Mouse (Mus musculus): ENCODE measurements at regions not wholly inside any gene's neighbourhood (a gene's known extent, or its start where the extent isn't known, plus 50 kb on each side); places are given as distances from the start of the nearest gene placed in this dataset.

- no peaks in the 10 kb centered on the region for H3K4me1 ChIP-seq (replicated peaks; ENCODE audit: control insufficient read depth in 2 of 2, insufficient read depth in 2 of 2, low read length in 1 of 2)
- H3K4me2 ChIP-seq (ENCODE audit: low read depth) = no peak overlapping the region
- H3K36me3 ChIP-seq (replicated peaks; ENCODE audit: control insufficient read depth, insufficient read depth, low read depth) = no peaks in the 10 kb centered on the region
- H3K4me3 ChIP-seq (ENCODE audit: insufficient read depth in 1 of 2, low read depth in 2 of 2, low read length in 2 of 2) = no peak overlapping the region
- no peak for TF ChIP-seq CTCF (IDR thresholded peaks at IDR 0.05; ENCODE audit: low read depth)
- TF ChIP-seq EP300 (IDR thresholded peaks at IDR 0.05; ENCODE audit: low read depth) = no peak
- no peaks in the 10 kb centered on the region for H3K9me3 ChIP-seq (ENCODE audit: control insufficient read depth, low read length)
- no peak for DNase-seq (ENCODE audit: low read depth in 3 of 3, low spot score in 3 of 3)
- H3K27me3 ChIP-seq (ENCODE audit: control insufficient read depth, insufficient read depth, low read length) = no peaks in the 10 kb centered on the region
- no peak overlapping the region for H3K9ac ChIP-seq (replicated peaks)
- no peak for ATAC-seq (ENCODE audit: insufficient read depth)
- H3K27ac ChIP-seq = no peak overlapping the region
These were observed 225.2 kb upstream of the Gm37988 start for GRCm38 (mm10) chr1:4582534-4582933.

DNA sequence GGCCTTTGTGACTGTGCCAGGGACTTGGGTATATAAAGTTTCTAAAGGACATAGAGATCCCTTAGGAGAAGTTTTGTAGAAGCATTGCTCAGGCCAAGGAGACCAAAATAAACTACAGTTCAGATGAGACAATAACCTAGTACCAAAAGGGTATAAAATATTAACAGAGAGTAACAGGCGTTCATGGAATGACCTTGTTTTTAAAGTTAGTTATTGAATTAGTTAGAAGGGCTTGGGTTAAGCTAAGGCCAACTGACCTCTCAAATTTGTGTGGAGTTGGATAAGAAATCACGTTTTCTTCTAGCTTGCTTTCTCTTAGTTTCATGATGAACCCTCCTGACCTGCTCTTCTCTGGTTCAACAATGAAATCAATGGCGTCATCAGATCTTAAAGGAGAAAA lies 209.8 kb upstream of the Gm37988 start:
- Histone ChIP-seq H3K9me3 (ENCODE audit: control insufficient read depth, low read length) (no peaks in the 10 kb centered on the region), H3K27ac (no peak overlapping the region), H3K36me3 (replicated peaks; ENCODE audit: control insufficient read depth, insufficient read depth, low read depth) (no peaks in the 10 kb centered on the region), H3K27me3 (ENCODE audit: control insufficient read depth, insufficient read depth, low read length) (no peaks in the 10 kb centered on the region), H3K9ac (replicated peaks) (no peak overlapping the region), H3K4me3 (ENCODE audit: insufficient read depth in 1 of 2, low read depth in 2 of 2, low read length in 2 of 2) (no peak overlapping the region), H3K4me1 (replicated peaks; ENCODE audit: control insufficient read depth in 2 of 2, insufficient read depth in 2 of 2, low read length in 1 of 2) (peaks cover 0 to 2% of the 10 kb centered on the region in 2 experiments; a peak in 1 of 4 replicates), H3K4me2 (ENCODE audit: low read depth) (no peak overlapping the region)
- ATAC-seq (ENCODE audit: insufficient read depth) (no peak), DNase-seq (ENCODE audit: low read depth in 3 of 3, low spot score in 3 of 3) (no peak)
- 50% methylated on average over 3 of the region's 3 CpGs for WGBS (ENCODE audit: insufficient replicate concordance)
- TF ChIP-seq EP300 (IDR thresholded peaks at IDR 0.05; ENCODE audit: low read depth) (no peak), CTCF (IDR thresholded peaks at IDR 0.05; ENCODE audit: low read depth) (no peak)

- Histone ChIP-seq H3K4me1 (replicated peaks; ENCODE audit: control insufficient read depth in 2 of 2, insufficient read depth in 2 of 2, low read length in 1 of 2) (peaks cover 0 to 2% of the 10 kb centered on the region in 2 experiments; a peak in 1 of 4 replicates), H3K9ac (replicated peaks) (no peak overlapping the region), H3K4me2 (ENCODE audit: low read depth) (no peak overlapping the region), H3K27ac (no peak overlapping the region), H3K36me3 (replicated peaks; ENCODE audit: control insufficient read depth, insufficient read depth, low read depth) (no peaks in the 10 kb centered on the region), H3K27me3 (ENCODE audit: control insufficient read depth, insufficient read depth, low read length) (no peaks in the 10 kb centered on the region), H3K9me3 (ENCODE audit: control insufficient read depth, low read length) (no peaks in the 10 kb centered on the region), H3K4me3 (ENCODE audit: insufficient read depth in 1 of 2, low read depth in 2 of 2, low read length in 2 of 2) (no peak overlapping the region)
- ATAC-seq (ENCODE audit: insufficient read depth) = no peak
- WGBS (ENCODE audit: insufficient replicate concordance) = 47% methylated on average over 3 of the region's 3 CpGs
- no peak for DNase-seq (ENCODE audit: low read depth in 3 of 3, low spot score in 3 of 3)
- no peak for TF ChIP-seq EP300 (IDR thresholded peaks at IDR 0.05; ENCODE audit: low read depth)
- no peak for TF ChIP-seq CTCF (IDR thresholded peaks at IDR 0.05; ENCODE audit: low read depth)
These were observed 209.3 kb upstream of the Gm37988 start for GRCm38 (mm10) chr1:4598425-4598824.

DNA sequence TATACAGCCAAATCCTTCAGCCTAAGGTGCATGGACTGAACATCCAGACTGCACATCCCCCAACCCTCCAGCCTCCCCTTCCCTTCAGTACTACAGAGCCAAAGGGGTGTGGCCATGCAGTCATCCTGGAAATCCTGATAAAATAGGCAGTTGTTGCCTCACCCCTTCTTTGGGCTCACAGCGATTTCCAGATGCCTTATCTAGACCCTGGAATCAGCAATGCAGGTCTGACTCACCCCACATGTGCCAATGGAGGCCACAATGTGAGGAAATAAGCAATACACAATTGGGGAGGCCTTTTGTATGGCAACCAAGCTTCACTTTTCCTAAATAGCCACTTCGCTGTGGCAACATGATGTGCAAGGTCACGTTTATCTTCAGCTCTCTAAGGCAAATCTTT lies 205.3 kb upstream of the Gm37988 start:
- DNase-seq (ENCODE audit: low read depth in 3 of 3, low spot score in 3 of 3) = no peak
- ATAC-seq (ENCODE audit: insufficient read depth) = peak; percentile 21; the same call in 1 of the 2 replicates
- no peaks in the 10 kb centered on the region for H3K9me3 ChIP-seq (ENCODE audit: control insufficient read depth, low read length)
- H3K27ac ChIP-seq = no peak overlapping the region
- TF ChIP-seq CTCF (IDR thresholded peaks at IDR 0.05; ENCODE audit: low read depth) (no peak), EP300 (IDR thresholded peaks at IDR 0.05; ENCODE audit: low read depth) (no peak)
- H3K4me1 ChIP-seq (replicated peaks; ENCODE audit: control insufficient read depth in 2 of 2, insufficient read depth in 2 of 2, low read length in 1 of 2) = peaks cover 0 to 2% of the 10 kb centered on the region in 2 experiments; a peak in 1 of 4 replicates
- H3K9ac ChIP-seq (replicated peaks) = no peak overlapping the region
- H3K27me3 ChIP-seq (ENCODE audit: control insufficient read depth, insufficient read depth, low read length) = no peaks in the 10 kb centered on the region
- no peak overlapping the region for H3K4me2 ChIP-seq (ENCODE audit: low read depth)
- no peak overlapping the region for H3K4me3 ChIP-seq (ENCODE audit: insufficient read depth in 1 of 2, low read depth in 2 of 2, low read length in 2 of 2)
- WGBS (ENCODE audit: insufficient replicate concordance) = 30% methylated on average over 3 of the region's 3 CpGs
- no peaks in the 10 kb centered on the region for H3K36me3 ChIP-seq (replicated peaks; ENCODE audit: control insufficient read depth, insufficient read depth, low read depth)

GRCm38 (mm10) chr1:4608824-4609223 lies 198.9 kb upstream of the Gm37988 start:
- TF ChIP-seq CTCF (IDR thresholded peaks at IDR 0.05; ENCODE audit: low read depth) (no peak), EP300 (IDR thresholded peaks at IDR 0.05; ENCODE audit: low read depth) (no peak)
- no peak overlapping the region for H3K9ac ChIP-seq (replicated peaks)
- no peak overlapping the region for H3K27ac ChIP-seq
- 49% methylated on average over 2 of the region's 2 CpGs for WGBS (ENCODE audit: insufficient replicate concordance)
- no peak for DNase-seq (ENCODE audit: low read depth in 3 of 3, low spot score in 3 of 3)
- H3K36me3 ChIP-seq (replicated peaks; ENCODE audit: control insufficient read depth, insufficient read depth, low read depth) = no peaks in the 10 kb centered on the region
- no peak overlapping the region for H3K4me2 ChIP-seq (ENCODE audit: low read depth)
- ATAC-seq (ENCODE audit: insufficient read depth) = no peak
- no peaks in the 10 kb centered on the region; a peak in 1 of 4 replicates for H3K4me1 ChIP-seq (replicated peaks; ENCODE audit: control insufficient read depth in 2 of 2, insufficient read depth in 2 of 2, low read length in 1 of 2)
- no peak overlapping the region for H3K4me3 ChIP-seq (ENCODE audit: insufficient read depth in 1 of 2, low read depth in 2 of 2, low read length in 2 of 2)
- H3K27me3 ChIP-seq (ENCODE audit: control insufficient read depth, insufficient read depth, low read length) = no peaks in the 10 kb centered on the region
- H3K9me3 ChIP-seq (ENCODE audit: control insufficient read depth, low read length) = no peaks in the 10 kb centered on the region
